22 mouse cellular contexts compared by ENCODE assay signal in the genomic region with DNA sequence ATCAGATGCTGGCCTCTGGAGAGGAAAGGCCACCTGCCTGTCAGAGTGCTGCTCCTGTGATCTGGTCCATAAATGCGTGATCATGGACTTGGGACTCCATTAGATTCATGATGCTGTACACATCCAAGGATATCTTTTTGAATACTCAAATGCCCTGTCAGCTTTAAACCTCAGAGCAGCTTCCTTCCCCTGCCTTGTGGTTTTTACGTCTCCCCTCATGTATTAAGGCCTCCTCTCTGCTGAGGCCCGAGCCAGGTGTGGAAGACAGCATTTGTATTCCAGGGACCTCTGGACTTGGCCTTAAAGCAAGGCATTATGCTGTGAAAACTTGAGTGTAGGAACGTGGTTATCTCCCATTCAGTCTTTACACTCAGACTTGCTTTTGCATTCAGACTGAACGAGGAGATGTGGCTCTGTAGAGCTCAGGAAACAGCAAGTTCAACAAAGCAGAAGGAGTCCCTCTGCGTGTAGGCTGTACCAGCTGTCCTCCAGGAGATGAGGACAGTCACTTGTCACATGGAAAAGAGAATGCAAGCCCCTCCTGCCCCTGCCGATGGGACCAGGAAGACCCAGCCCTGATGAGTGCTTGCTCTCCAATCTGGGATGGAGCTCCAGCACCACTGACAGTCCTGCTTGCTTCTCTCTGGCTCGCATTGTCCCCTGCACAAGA.
DNase-seq lines count a peak whose midpoint lies in the region; ATAC-seq and TF ChIP-seq lines count a peak whose summit lies in the region.
"Had no signal": no experiment of that assay in that cellular context is flagged by ENCODE, and none has a peak within 500 bp of the region (broad histone marks: within the 10 kb centered on the region; RNA-seq: fewer than 3 reads in every experiment).

No protein-coding gene starts in this region.

- no peak for TF ChIP-seq CTCF in layer of hippocampus, adult 2 months (conservative IDR thresholded peaks at IDR 0.05)
- TF ChIP-seq CTCF in kidney, adult 2 months (conservative IDR thresholded peaks at IDR 0.05; ENCODE audit: insufficient read depth, insufficient read length, low read depth, low read length): no peak

- peak overlapping the region; percentile 75 for H3K27ac ChIP-seq in layer of hippocampus, adult 2 months
- no peak overlapping the region for H3K27ac ChIP-seq in hindbrain, embryonic 14.5 days
- H3K27ac ChIP-seq in kidney, adult 2 months (ENCODE audit: insufficient read depth, low read depth, low read length): no peak overlapping the region
- H3K27ac ChIP-seq: embryonic facial prominence, embryonic 12.5 days; intestine, embryonic 15.5 days; neural tube, embryonic 15.5 days had no signal

- no peak overlapping the region for H3K4me2 ChIP-seq in hindbrain, embryonic 14.5 days (replicated peaks)
- H3K4me2 ChIP-seq: embryonic facial prominence, embryonic 12.5 days; intestine, embryonic 15.5 days; midbrain, embryonic 11.5 days; neural tube, embryonic 15.5 days had no signal

- WGBS in hindbrain, embryonic 14.5 days: 85% methylated on average over 8 of the region's 8 CpGs
- whole genome bisulfite sequencing in kidney, adult 2 months: 83% methylated on average over 8 of the region's 8 CpGs

- H3K27me3 ChIP-seq in hindbrain, embryonic 14.5 days (ENCODE audit: control insufficient read depth, insufficient read depth, low read length): no peaks in the 10 kb centered on the region
- H3K27me3 ChIP-seq in kidney, adult 2 months (replicated peaks; ENCODE audit: control insufficient read depth, insufficient read depth, low read length): no peaks in the 10 kb centered on the region
- H3K27me3 ChIP-seq: embryonic facial prominence, embryonic 12.5 days; intestine, embryonic 15.5 days; neural tube, embryonic 15.5 days had no signal

- ATAC-seq in hindbrain, embryonic 14.5 days (ENCODE audit: low FRiP score): no peak
- ATAC-seq: CD4-positive, CD25-positive, alpha-beta regulatory T cell, adult 4 months; forebrain, postnatal 0 days; hindbrain, embryonic 16.5 days; intestine, embryonic 15.5 days had no signal

- DNase-seq in layer of hippocampus, adult 2 months (ENCODE audit: low spot score in 2 of 2): peak; percentile 38 to 44
- no peak for DNase-seq in layer of hippocampus, adult 9-10 months (ENCODE audit: low spot score)
- DNase-seq in brain, adult 2 months (ENCODE audit: low read depth, low spot score): peak; percentile 58
- DNase-seq in layer of hippocampus, adult 8-10 months (ENCODE audit: low spot score in 2 of 2): peak; percentile 35 to 44
- DNase-seq in thymus, postnatal 14 days: peak; percentile 21
- no peak for DNase-seq in hindbrain, embryonic 14.5 days (ENCODE audit: low spot score)
- no peak for DNase-seq in kidney, adult 2 months
- DNase-seq: adrenal gland, postnatal 36 days; cerebellum, adult 11 months; cerebellum, adult 9-11 months; forebrain, postnatal 0 days; heart, postnatal 4 days; kidney, adult 9 months; kidney, postnatal 36 days; left cerebral cortex, postnatal 4 days; lung, postnatal 4 days had no signal

- H3K4me1 ChIP-seq in hindbrain, embryonic 14.5 days (replicated peaks; ENCODE audit: control insufficient read depth, insufficient read depth, low read length): no peaks in the 10 kb centered on the region
- H3K4me1 ChIP-seq in kidney, adult 2 months (ENCODE audit: control insufficient read depth, insufficient read depth, low read length): no peaks in the 10 kb centered on the region
- H3K4me1 ChIP-seq: embryonic facial prominence, embryonic 12.5 days; intestine, embryonic 15.5 days; neural tube, embryonic 15.5 days had no signal

- H3K4me3 ChIP-seq in layer of hippocampus, adult 2 months: no peak overlapping the region
- no peak overlapping the region for H3K4me3 ChIP-seq in hindbrain, embryonic 14.5 days (replicated peaks; ENCODE audit: low read length)
- H3K4me3 ChIP-seq in kidney, adult 2 months (ENCODE audit: insufficient read depth, low read depth, low read length): no peak overlapping the region
- H3K4me3 ChIP-seq: embryonic facial prominence, embryonic 12.5 days; intestine, embryonic 15.5 days; neural tube, embryonic 15.5 days had no signal

- no peak overlapping the region for H3K9ac ChIP-seq in hindbrain, embryonic 14.5 days
- H3K9ac ChIP-seq: embryonic facial prominence, embryonic 12.5 days; forebrain, postnatal 0 days; intestine, embryonic 15.5 days; neural tube, embryonic 15.5 days had no signal

- H3K36me3 ChIP-seq in hindbrain, embryonic 14.5 days (replicated peaks; ENCODE audit: control insufficient read depth, insufficient read depth): no peaks in the 10 kb centered on the region
- H3K36me3 ChIP-seq in kidney, adult 2 months (ENCODE audit: control insufficient read depth, insufficient read depth, low read length): no peaks in the 10 kb centered on the region
- H3K36me3 ChIP-seq: embryonic facial prominence, embryonic 12.5 days; intestine, embryonic 15.5 days; neural tube, embryonic 15.5 days had no signal

- no peaks in the 10 kb centered on the region for H3K9me3 ChIP-seq in hindbrain, embryonic 14.5 days (ENCODE audit: control insufficient read depth, low read length)
- H3K9me3 ChIP-seq: embryonic facial prominence, embryonic 12.5 days; intestine, embryonic 15.5 days; neural tube, embryonic 15.5 days had no signal

- no peak for TF ChIP-seq POLR2A in kidney, adult 2 months (IDR thresholded peaks at IDR 0.05; ENCODE audit: low read depth, low read length)

Comparison
In these comparisons a context has a peak if more than half of its experiments do, and no peak if none do; other contexts are left out.
1. DNase-seq: peak in layer of hippocampus, adult 2 months (2 of 2), brain, adult 2 months (single experiment), layer of hippocampus, adult 8-10 months (2 of 2) and thymus, postnatal 14 days (single experiment); none in layer of hippocampus, adult 9-10 months (single experiment), hindbrain, embryonic 14.5 days (single experiment) and kidney, adult 2 months (single experiment).